ENCODE assay signal across 31 mouse cellular contexts in genomic region chr8:123685477-123685876, GRCm38 (mm10). TPM values are rescaled to one million over a fixed set of nuclear protein-coding genes. Genes with fewer than 3 reads are reported as not detected.
A peak's percentile ranks its signal among the peaks of the same experiment; 100 is the strongest.
DNase-seq lines count a peak whose midpoint lies in the region; ATAC-seq lines count a peak whose summit lies in the region.
"Had no signal": no experiment of that assay in that cellular context is flagged by ENCODE, and none has a peak within 500 bp of the region (broad histone marks: within the 10 kb centered on the region; RNA-seq: fewer than 3 reads in every experiment).

No protein-coding gene starts in this region.

- H3K27ac ChIP-seq in hindbrain, embryonic 11.5 days (ENCODE audit: low read depth, low read length): peak overlapping the region; percentile 12; the same call in 1 of the 2 replicates
- no peak overlapping the region for H3K27ac ChIP-seq in hindbrain, embryonic 10.5 days
- H3K27ac ChIP-seq in neural tube, embryonic 13.5 days (replicated peaks): peak overlapping the region; percentile 67
- peak overlapping the region; percentile 64 for H3K27ac ChIP-seq in hindbrain, embryonic 15.5 days (replicated peaks)
- H3K27ac ChIP-seq: embryonic facial prominence, embryonic 13.5 days; forebrain, embryonic 10.5 days; gastrocnemius, adult 2 months; intestine, embryonic 15.5 days; layer of hippocampus, adult 2 months; limb, embryonic 13.5 days; lung, embryonic 15.5 days had no signal

- H3K9ac ChIP-seq in hindbrain, embryonic 11.5 days (ENCODE audit: low read depth, low read length): no peak overlapping the region
- H3K9ac ChIP-seq in neural tube, embryonic 13.5 days: no peak overlapping the region
- no peak overlapping the region for H3K9ac ChIP-seq in hindbrain, embryonic 15.5 days
- H3K9ac ChIP-seq: embryonic facial prominence, embryonic 13.5 days; intestine, embryonic 15.5 days; limb, embryonic 13.5 days; lung, embryonic 15.5 days had no signal

- H3K36me3 ChIP-seq in hindbrain, embryonic 11.5 days (ENCODE audit: control insufficient read depth, insufficient read depth, low read length): no peaks in the 10 kb centered on the region
- no peaks in the 10 kb centered on the region for H3K36me3 ChIP-seq in hindbrain, embryonic 10.5 days
- H3K36me3 ChIP-seq in neural tube, embryonic 13.5 days: no peaks in the 10 kb centered on the region
- H3K36me3 ChIP-seq in hindbrain, embryonic 15.5 days: no peaks in the 10 kb centered on the region
- H3K36me3 ChIP-seq: embryonic facial prominence, embryonic 13.5 days; forebrain, embryonic 10.5 days; intestine, embryonic 15.5 days; limb, embryonic 13.5 days; lung, embryonic 15.5 days had no signal

- no peak overlapping the region for H3K4me2 ChIP-seq in hindbrain, embryonic 11.5 days (replicated peaks; ENCODE audit: low read depth, low read length)
- no peak overlapping the region for H3K4me2 ChIP-seq in neural tube, embryonic 13.5 days
- no peak overlapping the region for H3K4me2 ChIP-seq in hindbrain, embryonic 15.5 days
- H3K4me2 ChIP-seq: embryonic facial prominence, embryonic 13.5 days; heart, embryonic 11.5 days; intestine, embryonic 15.5 days; limb, embryonic 13.5 days; liver, embryonic 11.5 days; lung, embryonic 15.5 days had no signal

- WGBS in hindbrain, embryonic 11.5 days: 79% methylated on average over 4 of the region's 4 CpGs
- 86% methylated on average over 4 of the region's 4 CpGs for WGBS in hindbrain, embryonic 10.5 days
- 45% methylated on average over 4 of the region's 4 CpGs for WGBS in neural tube, embryonic 13.5 days
- WGBS in hindbrain, embryonic 15.5 days: 59% methylated on average over 4 of the region's 4 CpGs

- H3K27me3 ChIP-seq in hindbrain, embryonic 11.5 days (ENCODE audit: control insufficient read depth, insufficient read depth, low read length): no peaks in the 10 kb centered on the region
- H3K27me3 ChIP-seq in hindbrain, embryonic 10.5 days (ENCODE audit: insufficient read depth, poor library complexity, severe bottlenecking): peaks cover 7% of the 10 kb centered on the region; the same call in 1 of the 2 replicates
- no peaks in the 10 kb centered on the region for H3K27me3 ChIP-seq in neural tube, embryonic 13.5 days
- no peaks in the 10 kb centered on the region for H3K27me3 ChIP-seq in hindbrain, embryonic 15.5 days
- H3K27me3 ChIP-seq: embryonic facial prominence, embryonic 13.5 days; intestine, embryonic 15.5 days; limb, embryonic 13.5 days; lung, embryonic 15.5 days had no signal

- no peaks in the 10 kb centered on the region for H3K9me3 ChIP-seq in hindbrain, embryonic 11.5 days (ENCODE audit: control insufficient read depth, low read length)
- H3K9me3 ChIP-seq in hindbrain, embryonic 10.5 days: no peaks in the 10 kb centered on the region
- no peaks in the 10 kb centered on the region for H3K9me3 ChIP-seq in neural tube, embryonic 13.5 days
- H3K9me3 ChIP-seq in hindbrain, embryonic 15.5 days: no peaks in the 10 kb centered on the region
- H3K9me3 ChIP-seq: embryonic facial prominence, embryonic 13.5 days; forebrain, embryonic 10.5 days; intestine, embryonic 15.5 days; limb, embryonic 13.5 days; lung, embryonic 15.5 days had no signal

- DNase-seq in hindbrain, embryonic 11.5 days (ENCODE audit: low spot score): no peak
- DNase-seq in hindbrain, embryonic 10.5 days (ENCODE audit: low spot score): no peak
- no peak for DNase-seq in neural tube, embryonic 10.5 days (ENCODE audit: extremely low spot score, low spot score)
- DNase-seq in lung, postnatal 25 days (ENCODE audit: low spot score): no peak
- DNase-seq in urinary bladder, postnatal 10 days (ENCODE audit: low spot score): no peak
- DNase-seq: B cell, adult 2 months; cerebellum, adult 11-12 months; cerebellum, adult 9-11 months; embryo, embryonic 11 days; gastrocnemius, adult 2 months; gastrocnemius, postnatal 36 days; heart, adult 18-20 months; heart, postnatal 4 days; kidney, adult 2 months; kidney, postnatal 36 days; lung, postnatal 4 days; right cerebral cortex, postnatal 4 days; thymus, adult 2 months; thymus, postnatal 36 days had no signal

- no peak overlapping the region for H3K4me3 ChIP-seq in hindbrain, embryonic 11.5 days (ENCODE audit: low read depth, low read length)
- H3K4me3 ChIP-seq in hindbrain, embryonic 10.5 days: no peak overlapping the region
- no peak overlapping the region for H3K4me3 ChIP-seq in neural tube, embryonic 13.5 days
- no peak overlapping the region for H3K4me3 ChIP-seq in hindbrain, embryonic 15.5 days
- H3K4me3 ChIP-seq: embryonic facial prominence, embryonic 13.5 days; forebrain, embryonic 10.5 days; gastrocnemius, adult 2 months; intestine, embryonic 15.5 days; layer of hippocampus, adult 2 months; limb, embryonic 13.5 days; lung, embryonic 15.5 days had no signal

- no peak for ATAC-seq in hindbrain, embryonic 11.5 days (ENCODE audit: low FRiP score)
- ATAC-seq in neural tube, embryonic 13.5 days (ENCODE audit: low read depth): peak; percentile 54; the same call in 1 of the 2 replicates
- no peak for ATAC-seq in hindbrain, embryonic 15.5 days (ENCODE audit: low FRiP score, low read depth)
- ATAC-seq: activated CD4-positive, CD25-positive, alpha-beta regulatory T cell, adult 4 months; forebrain, embryonic 16.5 days; intestine, embryonic 15.5 days had no signal

- no peaks in the 10 kb centered on the region; the same call in 1 of the 2 replicates for H3K4me1 ChIP-seq in hindbrain, embryonic 11.5 days (replicated peaks; ENCODE audit: control insufficient read depth, insufficient read depth, low read length)
- H3K4me1 ChIP-seq in hindbrain, embryonic 10.5 days (replicated peaks): peaks cover 10% of the 10 kb centered on the region
- H3K4me1 ChIP-seq in neural tube, embryonic 13.5 days (replicated peaks): peaks cover 11% of the 10 kb centered on the region
- peaks cover 3% of the 10 kb centered on the region; the same call in 1 of the 2 replicates for H3K4me1 ChIP-seq in hindbrain, embryonic 15.5 days (replicated peaks)

RNA-seq across cellular contexts. Expression of gene Rhou, which starts 31.7 kb away (rescaled TPM):
- polyA plus RNA-seq in hindbrain, embryonic 11.5 days (2014; fragmentation: Nextera tagmentation; extraction: Ambion mirVana): 11.3 and 12.4 TPM in 2 replicates
- polyA plus RNA-seq in hindbrain, embryonic 10.5 days (2016; fragmentation: Nextera tagmentation; extraction: Ambion mirVana): 6.7 and 7.5 TPM in 2 replicates
- 15.9 and 16.1 TPM in 2 replicates for polyA plus RNA-seq in neural tube, embryonic 13.5 days (2015; fragmentation: Nextera tagmentation; extraction: Ambion mirVana)
- polyA plus RNA-seq in hindbrain, embryonic 15.5 days (2015; fragmentation: Nextera tagmentation; extraction: Ambion mirVana): 10.5 and 11.9 TPM in 2 replicates
- polyA plus RNA-seq: activated CD4-positive, CD25-positive, alpha-beta regulatory T cell, adult 4 months had no signal
